Mouse (Mus musculus) CH12.LX (cell line): ENCODE data around the gene Col4a2. TPM values are rescaled to one million over a fixed set of nuclear protein-coding genes. Genes with fewer than 3 reads are reported as not detected.

Experiments used
- DNase-seq: peaks from one replicate; pipeline ENCODE4 v3.0.0-alpha.2; 2013; ENCODE audit errors: extremely low read depth
- H3K27ac ChIP-seq: 2 replicates; pipeline ENCODE4 v1.5.1; 2012; ENCODE audit warnings: low read depth, mild to moderate bottlenecking, control low read depth, moderate library complexity; ENCODE audit not compliant: insufficient read depth
- H3K27me3 ChIP-seq: replicated peaks from 2 replicates; pipeline ENCODE3; 2012; ENCODE audit warnings: inconsistent platforms
- H3K36me3 ChIP-seq, 2 experiments: replicated peaks in 1 of 2; 2 replicates each; pipeline versions ENCODE3 to v1.6.1; 2012; ENCODE audit warnings: inconsistent platforms in 1 of 2, low read length in 1 of 2, mild to moderate bottlenecking in 1 of 2, mixed read lengths in 1 of 2, moderate library complexity in 1 of 2; ENCODE audit not compliant: control insufficient read depth in 1 of 2, insufficient read depth in 1 of 2
- H3K4me1 ChIP-seq, 2 experiments: 2 replicates each; pipeline ENCODE4 v1.6.1; 2012; ENCODE audit warnings: inconsistent platforms in 1 of 2, moderate library complexity in 1 of 2; ENCODE audit not compliant: insufficient read depth in 2 of 2, control insufficient read depth in 1 of 2
- H3K4me2 ChIP-seq: 2 replicates; pipeline ENCODE4 v1.6.1; 2012; ENCODE audit warnings: low read depth, mild to moderate bottlenecking, control low read depth; ENCODE audit not compliant: poor library complexity, insufficient read depth, severe bottlenecking
- H3K4me3 ChIP-seq, 3 experiments: fragments of 150-350 bp in 1 of 3; sonication (generic) in 1 of 3; replicated peaks in 1 of 3; 2 replicates each; pipeline versions ENCODE3 to v1.5.1; 2011 to 2012; ENCODE audit warnings: low read depth in 2 of 3, low read length in 2 of 3, mild to moderate bottlenecking in 2 of 3, moderate library complexity in 2 of 3, control low read depth in 1 of 3, improper control_type of control experiment in 1 of 3, inconsistent platforms in 1 of 3, mixed read lengths in 1 of 3; ENCODE audit not compliant: poor library complexity in 1 of 3
- H3K79me2 ChIP-seq: replicated peaks from 2 replicates; pipeline ENCODE4 v1.6.1; 2012; ENCODE audit warnings: mild to moderate bottlenecking, moderate library complexity; ENCODE audit not compliant: control insufficient read depth, poor library complexity, insufficient read depth, severe bottlenecking; ENCODE audit errors: extremely low read depth
- H3K9ac ChIP-seq: 2 replicates; pipeline ENCODE4 v1.6.1; 2012; ENCODE audit warnings: low read depth, mild to moderate bottlenecking, control low read depth, moderate library complexity; ENCODE audit not compliant: insufficient read depth
- H3K9me3 ChIP-seq: replicated peaks from 2 replicates; pipeline ENCODE3; 2012; ENCODE audit warnings: low read length, inconsistent platforms, mixed read lengths
- BHLHE40 ChIP-seq: IDR thresholded peaks from 2 replicates; pipeline ENCODE4 v1.6.1; 2011; ENCODE audit warnings: mild to moderate bottlenecking, low read depth, low read length, improper control_type of control experiment
- CHD2 ChIP-seq: IDR thresholded peaks from 2 replicates; pipeline ENCODE4 v1.6.1; 2011; ENCODE audit warnings: low read length, improper control_type of control experiment
- CTCF ChIP-seq, 2 experiments: IDR thresholded peaks in 1 of 2; conservative IDR thresholded peaks in 1 of 2; 2 replicates each; pipeline ENCODE4 v1.5.1; 2011 to 2012; ENCODE audit warnings: low read depth in 2 of 2, low read length in 2 of 2, improper control_type of control experiment in 1 of 2, inconsistent platforms in 1 of 2, mild to moderate bottlenecking in 1 of 2, moderate library complexity in 1 of 2
- E2F4 ChIP-seq: IDR thresholded peaks from 2 replicates; pipeline ENCODE4 v1.6.1; 2011; ENCODE audit warnings: low read depth, low read length, improper control_type of control experiment; ENCODE audit not compliant: insufficient replicate concordance
- ELF1 ChIP-seq: IDR thresholded peaks from 2 replicates; pipeline ENCODE4 v1.6.1; 2014; ENCODE audit warnings: low read depth, mild to moderate bottlenecking, inconsistent platforms, low read length, improper control_type of control experiment
- EP300 ChIP-seq: IDR thresholded peaks from 2 replicates; pipeline ENCODE4 v1.6.1; 2011; ENCODE audit warnings: low read length, improper control_type of control experiment
- ETS1 ChIP-seq: conservative IDR thresholded peaks from 2 replicates; pipeline ENCODE4 v1.6.1; 2012; ENCODE audit warnings: low read depth, mild to moderate bottlenecking, inconsistent platforms, low read length, improper control_type of control experiment, moderate library complexity
- HCFC1 ChIP-seq: IDR thresholded peaks from 2 replicates; pipeline ENCODE4 v1.6.1; 2012; ENCODE audit warnings: low read depth, mild to moderate bottlenecking, inconsistent platforms, low read length, improper control_type of control experiment
- IRF4 ChIP-seq: IDR thresholded peaks from 2 replicates; pipeline ENCODE4 v1.6.1; 2014; ENCODE audit warnings: low read depth, mild to moderate bottlenecking, inconsistent platforms, low read length, improper control_type of control experiment
- JUN ChIP-seq: IDR thresholded peaks from 2 replicates; pipeline ENCODE4 v1.6.1; 2011; ENCODE audit warnings: low read depth, mild to moderate bottlenecking, low read length, improper control_type of control experiment, moderate library complexity; ENCODE audit not compliant: insufficient read depth
- JUND ChIP-seq: conservative IDR thresholded peaks from 2 replicates; pipeline ENCODE4 v1.6.1; 2011; ENCODE audit warnings: low read depth, low read length, improper control_type of control experiment
- KAT2A ChIP-seq: IDR thresholded peaks from 2 replicates; pipeline ENCODE4 v1.6.1; 2012; ENCODE audit warnings: low read length, improper control_type of control experiment, inconsistent platforms; ENCODE audit not compliant: insufficient replicate concordance
- MAFK ChIP-seq: IDR thresholded peaks from 2 replicates; pipeline ENCODE4 v1.6.1; 2011; ENCODE audit warnings: low read length, improper control_type of control experiment; ENCODE audit not compliant: insufficient replicate concordance
- MAX ChIP-seq: IDR thresholded peaks from 2 replicates; pipeline ENCODE4 v1.6.1; 2011; ENCODE audit warnings: low read length, improper control_type of control experiment
- MAZ ChIP-seq: IDR thresholded peaks from 2 replicates; pipeline ENCODE4 v1.6.1; 2012; ENCODE audit warnings: low read depth, mild to moderate bottlenecking, inconsistent platforms, low read length, improper control_type of control experiment, moderate library complexity
- MXI1 ChIP-seq: IDR thresholded peaks from 2 replicates; pipeline ENCODE4 v1.6.1; 2011; ENCODE audit warnings: mild to moderate bottlenecking, low read depth, low read length, improper control_type of control experiment
- MYC ChIP-seq: IDR thresholded peaks from 2 replicates; pipeline ENCODE4 v1.6.1; 2011; ENCODE audit warnings: low read depth, mild to moderate bottlenecking, improper control_type of control experiment, low read length
- NELFE ChIP-seq: IDR thresholded peaks from 2 replicates; pipeline ENCODE4 v1.6.1; 2011; ENCODE audit warnings: low read depth, low read length, improper control_type of control experiment
- NRF1 ChIP-seq: IDR thresholded peaks from 2 replicates; pipeline ENCODE4 v1.6.1; 2014; ENCODE audit warnings: low read depth, mild to moderate bottlenecking, inconsistent platforms, low read length, improper control_type of control experiment, moderate library complexity
- POLR2A ChIP-seq: IDR thresholded peaks from 2 replicates; pipeline ENCODE4 v1.6.1; 2011; ENCODE audit warnings: low read depth, mild to moderate bottlenecking, improper control_type of control experiment, low read length
- RAD21 ChIP-seq: IDR thresholded peaks from 2 replicates; pipeline ENCODE4 v1.6.1; 2011; ENCODE audit warnings: low read depth, mild to moderate bottlenecking, low read length, improper control_type of control experiment, moderate library complexity
- RCOR1 ChIP-seq: conservative IDR thresholded peaks from 2 replicates; pipeline ENCODE4 v1.6.1; 2012; ENCODE audit warnings: low read depth, mild to moderate bottlenecking, inconsistent platforms, low read length, improper control_type of control experiment
- SIN3A ChIP-seq: IDR thresholded peaks from 2 replicates; pipeline ENCODE4 v1.6.1; 2012; ENCODE audit warnings: low read length, improper control_type of control experiment, inconsistent platforms
- TCF12 ChIP-seq: IDR thresholded peaks from 2 replicates; pipeline ENCODE4 v1.6.1; 2014; ENCODE audit warnings: low read depth, mild to moderate bottlenecking, inconsistent platforms, low read length, improper control_type of control experiment
- USF2 ChIP-seq: conservative IDR thresholded peaks from 2 replicates; pipeline ENCODE4 v1.6.1; 2011; ENCODE audit warnings: low read depth, low read length, improper control_type of control experiment
- ZKSCAN1 ChIP-seq: IDR thresholded peaks from 2 replicates; pipeline ENCODE4 v1.6.1; 2012; ENCODE audit warnings: low read depth, inconsistent platforms, low read length, improper control_type of control experiment, borderline replicate concordance
- ZMIZ1 ChIP-seq: IDR thresholded peaks from 2 replicates; pipeline ENCODE4 v1.6.1; 2012; ENCODE audit warnings: low read depth, mild to moderate bottlenecking, inconsistent platforms, low read length, improper control_type of control experiment
- ZNF384 ChIP-seq: IDR thresholded peaks from 2 replicates; pipeline ENCODE4 v1.6.1; 2012; ENCODE audit warnings: low read depth, low read length, improper control_type of control experiment, inconsistent platforms
- dilution Hi-C: fragments of 300-500 bp; cut with MboI; formaldehyde crosslinking; loops from 2 replicates; pipeline ENCODE4 v1.14.3; 2020; ENCODE audit warnings: low sequenced_read_pairs; ENCODE audit not compliant: extremely low pct_unique_long_range_greater_than_20kb, extremely low pct_ligation_motif_present
- in situ Hi-C: fragments of 300-500 bp; cut with MboI; formaldehyde crosslinking; loops from 3 replicates; pipeline ENCODE4 v1.14.3; 2019; ENCODE audit warnings: low sequenced_read_pairs, low pct_ligation_motif_present, low pct_unique_long_range_greater_than_20kb, mixed read lengths
- polyA plus RNA-seq: library from polyadenylated mRNA; unstranded; fragments of >175 nt; gene quantifications from 2 replicates; pipeline ENCODE4 v1.2.1, GENCODE M21; 2012; ENCODE audit warnings: low read depth; ENCODE audit not compliant: insufficient read length
- total RNA-seq, 2 experiments: library from RNA; depleted of rRNA; stranded (reverse); fragments of 300-350 nt in 1 of 2; fragments of >200 nt in 1 of 2; gene quantifications; 2 replicates each; pipeline ENCODE4 v1.2.3; 2012 to 2014

Gene Col4a2
- total and polyA plus RNA-seq, 3 experiments: 0.04 to 0.07 TPM; not detected in 1

- Histone ChIP-seq H3K27ac (no peak overlapping the region), H3K27me3 (peaks cover 6% of the 10 kb centered on the region), H3K4me3 (no peak overlapping the region), H3K9me3 (peaks cover 5% of the 10 kb centered on the region), H3K36me3 (no peaks in the 10 kb centered on the region), H3K4me1 (peaks cover 9 to 24% of the 10 kb centered on the region in 2 experiments), H3K79me2 (no peaks in the 10 kb centered on the region), H3K4me2 (no peak overlapping the region), H3K9ac (no peak overlapping the region)
- dilution Hi-C loops: no loop called here
- in situ Hi-C loops: no loop called here
- no peak for DNase-seq
- TF ChIP-seq USF2: no peak
- TF ChIP-seq JUN: no peak
- TF ChIP-seq MYC: no peak
- no peak for TF ChIP-seq ZKSCAN1
- no peak for TF ChIP-seq HCFC1
- TF ChIP-seq CHD2: no peak
- TF ChIP-seq NRF1: no peak
- TF ChIP-seq RAD21: no peak
- TF ChIP-seq POLR2A: no peak
- no peak for TF ChIP-seq TCF12
- no peak for TF ChIP-seq MAFK
- TF ChIP-seq MXI1: no peak
- TF ChIP-seq RCOR1: no peak
- TF ChIP-seq ZNF384: no peak
- no peak for TF ChIP-seq CTCF (conservative IDR thresholded peaks at IDR 0.05 in 1 of 2, IDR thresholded peaks at IDR 0.05 in 1 of 2; ENCODE audit: low read depth in 2 of 2, low read length in 2 of 2)
Measured at GRCm38 (mm10) chr8:11323681-11324080, 11.1 kb downstream of the Col4a2 start.

- dilution Hi-C loops: no loop called here
- H3K27me3 ChIP-seq: peaks cover 6% of the 10 kb centered on the region
Measured at GRCm38 (mm10) chr8:11324801-11325395, 12.3 kb downstream of the Col4a2 start.

More at GRCm38 (mm10) chr8:11324801-11325395, 12.3 kb downstream of the Col4a2 start:
- peaks cover 5% of the 10 kb centered on the region for H3K9me3 ChIP-seq
- H3K9ac ChIP-seq: no peak overlapping the region
- TF ChIP-seq IRF4 (no peak), RCOR1 (no peak), ELF1 (no peak), ZMIZ1 (no peak), ZNF384 (no peak), MAZ (no peak), JUN (no peak), ETS1 (no peak), JUND (no peak), ZKSCAN1 (no peak), POLR2A (no peak), SIN3A (no peak), E2F4 (no peak), BHLHE40 (no peak), NELFE (no peak), HCFC1 (no peak), TCF12 (no peak), KAT2A (no peak), EP300 (no peak), MAX (no peak)
- TF ChIP-seq, all 38 proteins: peak for 0
- no peak for DNase-seq
- no peak overlapping the region for H3K27ac ChIP-seq
- H3K79me2 ChIP-seq: no peaks in the 10 kb centered on the region
- H3K4me2 ChIP-seq: no peak overlapping the region
- no peaks in the 10 kb centered on the region for H3K36me3 ChIP-seq
- H3K4me3 ChIP-seq: no peak overlapping the region
- peaks cover 9 to 24% of the 10 kb centered on the region in 2 experiments for H3K4me1 ChIP-seq
- in situ Hi-C loops: no loop called here
